Mouse (Mus musculus) skeletal muscle tissue, postnatal 0 days (tissue): ENCODE results near the gene Smyd1. TPM values are rescaled to one million over a fixed set of nuclear protein-coding genes. Genes with fewer than 3 reads are reported as not detected.

ENCODE experiments used
- microRNA-seq, 2 experiments: library from miRNA; unstranded; fragments of <30 nt; microRNA quantifications; one replicate each; pipeline ENCODE4; 2016
- polyA plus RNA-seq: library from polyadenylated mRNA; unstranded; fragments of >200 nt; fragmentation: Nextera tagmentation; extraction: Ambion mirVana; gene quantifications from 2 replicates; pipeline ENCODE4 v1.2.1, GENCODE M21; 2015

Smyd1 gene
- polyA plus RNA-seq: 53.5 and 55.4 TPM in 2 replicates

GRCm38 (mm10) chr6:71321826-71322283, at the start of gene Smyd1:
TSS of gene Smyd1 (minus strand) at chr6:71322233.

GRCm38 (mm10) chr6:71322491-71322921, 473 bp upstream of the Smyd1 start, which contains the start of gene Cd8b1:
TSS of gene Cd8b1 (plus strand) at chr6:71322788.

GRCm38 (mm10) chr6:71271389-71272315, 50.4 kb downstream of the Smyd1 start, which contains the start of gene Krcc1:
TSS of gene Krcc1 (plus strand) at chr6:71271677.

GRCm38 (mm10) chr6:71199612-71200011, 122.4 kb downstream of the Smyd1 start, which contains the start of gene Fabp1:
TSS of gene Fabp1 (plus strand) at chr6:71199827.

Small RNA genes lying within 50 kb of the gene (microRNA-seq; reads per million reads assigned to microRNA genes)
- gene Mir8112: 13.2 to 24.5 reads per million in 2 experiments

Other genes with a start within 250 kb of the Smyd1 start
- gene Thnsl2, start 177.8 kb downstream of the Smyd1 start, polyA plus RNA-seq: 8.5 and 9.3 TPM in 2 replicates
- gene Fabp1, start 122.4 kb downstream of the Smyd1 start, polyA plus RNA-seq: 1.4 and 4.4 TPM in 2 replicates
- 59.0 and 62.1 TPM in 2 replicates for gene Krcc1, start 50.6 kb downstream of the Smyd1 start, polyA plus RNA-seq
- 0.13 TPM in 1 of 2 replicates, not detected in the other for gene Cd8b1, start 555 bp upstream of the Smyd1 start, polyA plus RNA-seq
- gene Cd8a, start 51.2 kb upstream of the Smyd1 start, polyA plus RNA-seq: not detected in 2 replicates
- gene Rmnd5a, start 118.4 kb upstream of the Smyd1 start, polyA plus RNA-seq: 8.0 and 9.0 TPM in 2 replicates
- gene Rnf103, start 171.7 kb upstream of the Smyd1 start, polyA plus RNA-seq: 13.6 and 13.7 TPM in 2 replicates
- 49.9 and 58.7 TPM in 2 replicates for gene Chmp3, start 221.6 kb upstream of the Smyd1 start, polyA plus RNA-seq